Mouse (Mus musculus): ENCODE results near the gene Myo1d.

DNA sequence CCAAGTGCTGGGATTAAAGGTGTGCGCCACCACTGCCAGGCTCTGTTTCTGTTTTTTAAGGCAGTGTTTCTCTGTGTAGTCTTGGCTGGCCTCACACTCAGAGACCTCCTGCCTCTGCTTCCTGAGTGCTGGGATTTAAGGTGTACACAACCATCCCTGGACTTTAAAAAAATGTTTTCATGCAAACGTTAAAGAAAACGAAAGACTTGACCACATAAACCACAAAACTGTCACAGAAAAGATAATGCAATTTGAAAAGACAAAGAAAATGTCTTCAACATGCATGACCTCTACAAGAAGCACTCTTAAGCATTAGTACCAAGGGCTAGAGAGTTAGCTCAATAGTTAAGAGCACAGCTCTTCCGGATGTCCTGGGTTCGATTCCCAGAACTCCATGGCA lies 255.6 kb downstream of the Myo1d start:
- TF ChIP-seq CTCF (IDR thresholded peaks at IDR 0.05; ENCODE audit: insufficient read depth, low read depth, low read length), result no peak
- TF ChIP-seq POLR2A (IDR thresholded peaks at IDR 0.05; ENCODE audit: insufficient read depth, low read depth, low read length), result no peak
